Mouse (Mus musculus): ENCODE data around the gene Fgfr2. TPM values are rescaled to one million over a fixed set of nuclear protein-coding genes. Genes with fewer than 3 reads are reported as not detected.

Gene Fgfr2
- polyA plus RNA-seq, 1 experiment from 2014 or later, result 24.1 TPM

DNA sequence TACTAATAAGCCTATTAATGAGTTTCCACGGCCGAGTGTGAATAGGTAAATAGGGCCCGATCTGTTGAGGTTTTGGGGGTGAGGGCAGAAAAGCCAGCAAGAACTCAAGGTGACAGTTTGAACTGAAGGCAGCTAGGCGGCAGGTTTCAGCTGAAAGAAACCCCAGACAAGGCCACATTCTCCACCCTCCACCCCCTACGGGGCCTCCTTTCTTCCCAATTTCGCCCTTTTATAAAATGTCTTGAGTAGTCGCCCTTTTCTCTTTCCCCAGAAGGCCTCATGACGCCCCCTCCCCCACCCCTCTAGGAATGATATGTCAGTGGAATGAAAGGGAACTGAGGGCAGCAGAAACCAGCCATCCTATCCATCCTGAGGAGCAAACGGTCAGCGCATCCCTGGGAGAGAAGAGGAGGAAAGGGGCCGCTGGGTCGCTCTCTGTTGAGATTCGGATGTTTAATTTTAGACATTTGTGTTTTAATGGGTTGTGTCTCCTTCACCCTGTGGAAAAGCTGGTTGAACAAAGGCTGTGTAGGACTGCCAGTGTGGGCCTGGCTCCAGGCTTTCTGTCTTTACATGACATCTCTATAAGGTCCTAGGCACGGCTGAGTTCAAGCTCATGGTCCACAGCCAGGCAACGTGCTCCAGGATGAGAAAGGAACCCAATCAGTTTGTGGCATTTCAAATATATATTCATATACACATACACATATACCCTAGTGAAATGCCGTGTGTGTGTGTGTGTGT, 2853.9 kb downstream of the Fgfr2 start:
- Histone ChIP-seq H3K4me3 (ENCODE audit: low read length) (no peak overlapping the region), H3K9ac (ENCODE audit: low read depth, low read length) (no peak overlapping the region), H3K4me2 (ENCODE audit: low read length) (no peak overlapping the region), H3K36me3 (ENCODE audit: control insufficient read depth, insufficient read depth, low read length) (no peaks in the 10 kb centered on the region), H3K9me3 (ENCODE audit: control insufficient read depth, low read length) (no peaks in the 10 kb centered on the region), H3K4me1 (ENCODE audit: control insufficient read depth, insufficient read depth, low read depth, low read length) (peaks cover 5% of the 10 kb centered on the region), H3K27ac (ENCODE audit: low read depth, low read length) (no peak overlapping the region), H3K27me3 (replicated peaks; ENCODE audit: control insufficient read depth, insufficient read depth, low read length) (no peaks in the 10 kb centered on the region; the same call in 1 of the 2 replicates)
- WGBS, result 25% methylated on average over 16 of the region's 16 CpGs
- no peak for ATAC-seq

GRCm38 (mm10) chr7:130267099-130267498, 2856.1 kb downstream of the Fgfr2 start:
- no peak for ATAC-seq
- Histone ChIP-seq H3K36me3 (ENCODE audit: control insufficient read depth, insufficient read depth, low read length) (no peaks in the 10 kb centered on the region), H3K27me3 (replicated peaks; ENCODE audit: control insufficient read depth, insufficient read depth, low read length) (no peaks in the 10 kb centered on the region; the same call in 1 of the 2 replicates), H3K4me2 (ENCODE audit: low read length) (no peak overlapping the region), H3K4me3 (ENCODE audit: low read length) (no peak overlapping the region), H3K9ac (ENCODE audit: low read depth, low read length) (no peak overlapping the region), H3K9me3 (ENCODE audit: control insufficient read depth, low read length) (no peaks in the 10 kb centered on the region), H3K27ac (ENCODE audit: low read depth, low read length) (no peak overlapping the region), H3K4me1 (ENCODE audit: control insufficient read depth, insufficient read depth, low read depth, low read length) (peaks cover 22% of the 10 kb centered on the region)
- 38% methylated on average over 5 of the region's 5 CpGs for WGBS

DNA sequence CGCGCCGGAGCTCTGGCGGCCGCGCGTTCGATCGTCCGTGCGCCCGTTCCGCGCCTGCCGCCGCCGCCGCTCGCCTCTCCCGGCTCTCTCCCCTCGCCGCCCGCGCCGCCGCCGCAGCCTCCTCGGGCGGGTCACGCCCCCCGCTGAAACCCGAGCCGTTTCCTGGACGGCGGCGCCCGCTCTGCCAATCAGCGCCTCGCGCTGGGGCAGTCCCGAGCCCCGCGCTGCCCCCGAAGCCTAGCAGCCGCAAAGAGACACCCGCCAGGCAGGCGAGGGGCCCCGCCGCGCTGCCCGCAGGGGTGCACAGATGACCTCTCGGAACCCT, 2857.0 kb downstream of the Fgfr2 start:
- Histone ChIP-seq H3K4me3 (ENCODE audit: low read length) (peak overlapping the region; percentile 67), H3K9me3 (ENCODE audit: control insufficient read depth, low read length) (no peaks in the 10 kb centered on the region), H3K4me2 (ENCODE audit: low read length) (peak overlapping the region; percentile 96), H3K36me3 (ENCODE audit: control insufficient read depth, insufficient read depth, low read length) (no peaks in the 10 kb centered on the region), H3K9ac (ENCODE audit: low read depth, low read length) (peak overlapping the region; percentile 78), H3K4me1 (ENCODE audit: control insufficient read depth, insufficient read depth, low read depth, low read length) (peaks cover 32% of the 10 kb centered on the region), H3K27ac (ENCODE audit: low read depth, low read length) (peak overlapping the region; percentile 80), H3K27me3 (replicated peaks; ENCODE audit: control insufficient read depth, insufficient read depth, low read length) (no peaks in the 10 kb centered on the region; the same call in 1 of the 2 replicates)
- WGBS, result 0% methylated on average over 33 of the region's 52 CpGs
- ATAC-seq, result peak; percentile 64

GRCm38 (mm10) chr7:130265319-130266165, 2857.6 kb downstream of the Fgfr2 start:
- under 1% methylated on average over 56 of the region's 58 CpGs for WGBS
- Histone ChIP-seq H3K36me3 (ENCODE audit: control insufficient read depth, insufficient read depth, low read length) (no peaks in the 10 kb centered on the region), H3K4me1 (ENCODE audit: control insufficient read depth, insufficient read depth, low read depth, low read length) (peaks cover 36% of the 10 kb centered on the region), H3K27me3 (replicated peaks; ENCODE audit: control insufficient read depth, insufficient read depth, low read length) (no peaks in the 10 kb centered on the region; the same call in 1 of the 2 replicates), H3K4me2 (ENCODE audit: low read length) (peak overlapping the region; percentile 96), H3K4me3 (ENCODE audit: low read length) (peak overlapping the region; percentile 67), H3K27ac (ENCODE audit: low read depth, low read length) (peak overlapping the region; percentile 80), H3K9ac (ENCODE audit: low read depth, low read length) (peak overlapping the region; percentile 78), H3K9me3 (ENCODE audit: control insufficient read depth, low read length) (no peaks in the 10 kb centered on the region)
- peak; percentile 46 for ATAC-seq

DNA sequence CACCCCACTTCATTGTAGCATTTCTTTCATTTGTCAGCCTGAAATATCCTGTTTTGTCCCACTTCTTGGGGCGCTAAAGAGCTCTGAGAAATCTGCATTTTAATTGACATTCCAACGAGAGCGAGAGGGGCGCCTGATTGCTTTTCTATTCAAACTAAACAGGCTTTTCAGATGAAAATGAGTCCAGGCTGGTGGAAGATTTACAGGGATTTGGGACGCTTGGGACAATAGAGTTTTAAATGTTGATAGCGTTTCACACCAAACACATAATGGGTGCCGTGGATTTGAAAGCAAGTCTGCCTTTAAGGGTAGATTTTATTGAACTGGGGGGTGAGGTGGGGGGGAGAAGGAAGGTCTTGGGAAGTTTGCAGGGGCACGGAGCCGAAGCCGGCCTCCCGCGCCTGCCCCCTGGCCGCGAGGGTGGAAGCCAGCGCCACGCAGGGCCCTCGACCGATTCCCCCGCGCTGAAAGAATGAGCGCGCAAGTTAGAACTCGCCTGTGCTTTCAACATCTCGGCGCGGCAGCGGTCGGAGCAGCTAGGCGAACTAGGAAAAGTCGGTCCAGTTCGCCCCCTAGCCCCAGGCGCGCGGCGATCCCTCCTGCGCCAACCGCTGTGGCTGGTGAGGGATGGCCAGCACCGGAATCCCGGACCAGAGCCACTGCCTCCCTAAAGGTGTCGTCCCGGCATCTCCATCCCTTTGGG, 2858.4 kb downstream of the Fgfr2 start:
- peak overlapping the region; percentile 80 for H3K27ac ChIP-seq (ENCODE audit: low read depth, low read length)
- no peaks in the 10 kb centered on the region for H3K9me3 ChIP-seq (ENCODE audit: control insufficient read depth, low read length)
- no peaks in the 10 kb centered on the region for H3K36me3 ChIP-seq (ENCODE audit: control insufficient read depth, insufficient read depth, low read length)
- peak overlapping the region; percentile 78 for H3K9ac ChIP-seq (ENCODE audit: low read depth, low read length)
- under 1% methylated on average over 41 of the region's 41 CpGs for WGBS
- ATAC-seq, result peak; percentile 55
- peak overlapping the region; percentile 67 for H3K4me3 ChIP-seq (ENCODE audit: low read length)
- peaks cover 39% of the 10 kb centered on the region for H3K4me1 ChIP-seq (ENCODE audit: control insufficient read depth, insufficient read depth, low read depth, low read length)
- H3K27me3 ChIP-seq (replicated peaks; ENCODE audit: control insufficient read depth, insufficient read depth, low read length), result no peaks in the 10 kb centered on the region
- peak overlapping the region; percentile 96 for H3K4me2 ChIP-seq (ENCODE audit: low read length)

DNA sequence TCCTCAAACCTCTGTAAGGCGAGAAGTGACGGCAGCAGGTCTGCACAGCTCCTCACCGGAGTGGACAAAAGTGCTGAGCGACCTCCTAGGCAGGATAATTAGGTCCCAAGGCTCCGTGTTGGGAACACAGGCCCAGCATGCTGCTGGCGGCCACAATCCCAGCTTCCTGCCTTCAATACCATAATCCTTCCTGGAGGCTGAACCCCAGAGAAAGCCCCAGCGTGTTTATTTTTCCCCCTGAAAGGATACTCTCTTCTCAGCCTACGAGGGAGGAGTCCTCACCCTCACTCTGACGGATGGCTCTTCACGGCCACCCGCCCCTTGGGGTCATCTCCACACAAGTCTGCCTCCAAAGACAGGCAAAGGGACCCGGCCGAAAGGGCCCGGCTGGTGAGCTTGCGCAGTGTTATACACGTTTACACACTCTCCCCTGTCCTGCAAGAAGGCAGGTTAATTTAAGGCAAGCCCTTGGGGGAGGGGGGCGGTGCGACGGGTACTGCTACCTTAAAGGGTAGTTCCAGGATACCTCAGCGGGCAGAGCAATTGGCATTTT, 2859.3 kb downstream of the Fgfr2 start:
- WGBS, result 2% methylated on average over 20 of the region's 20 CpGs

GRCm38 (mm10) chr7:130263233-130263594, 2859.9 kb downstream of the Fgfr2 start:
- Histone ChIP-seq H3K4me1 (ENCODE audit: control insufficient read depth, insufficient read depth, low read depth, low read length) (peaks cover 50% of the 10 kb centered on the region), H3K27me3 (replicated peaks; ENCODE audit: control insufficient read depth, insufficient read depth, low read length) (no peaks in the 10 kb centered on the region), H3K36me3 (ENCODE audit: control insufficient read depth, insufficient read depth, low read length) (no peaks in the 10 kb centered on the region), H3K4me2 (ENCODE audit: low read length) (peak overlapping the region; percentile 96), H3K4me3 (ENCODE audit: low read length) (peak overlapping the region; percentile 67), H3K9ac (ENCODE audit: low read depth, low read length) (peak overlapping the region; percentile 78), H3K27ac (ENCODE audit: low read depth, low read length) (peak overlapping the region; percentile 19; the same call in 1 of the 2 replicates), H3K9me3 (ENCODE audit: control insufficient read depth, low read length) (no peaks in the 10 kb centered on the region)
- WGBS, result 22% methylated on average over 4 of the region's 4 CpGs
- ATAC-seq, result no peak

More for the DNA sequence above, 2859.3 kb downstream of the Fgfr2 start:
- Histone ChIP-seq H3K4me3 (ENCODE audit: low read length) (peak overlapping the region; percentile 67), H3K27ac (ENCODE audit: low read depth, low read length) (peak overlapping the region; percentile 19), H3K9me3 (ENCODE audit: control insufficient read depth, low read length) (no peaks in the 10 kb centered on the region), H3K36me3 (ENCODE audit: control insufficient read depth, insufficient read depth, low read length) (no peaks in the 10 kb centered on the region), H3K4me1 (ENCODE audit: control insufficient read depth, insufficient read depth, low read depth, low read length) (peaks cover 43% of the 10 kb centered on the region), H3K4me2 (ENCODE audit: low read length) (peak overlapping the region; percentile 96), H3K27me3 (replicated peaks; ENCODE audit: control insufficient read depth, insufficient read depth, low read length) (no peaks in the 10 kb centered on the region), H3K9ac (ENCODE audit: low read depth, low read length) (peak overlapping the region; percentile 78)
- no peak for ATAC-seq

GRCm38 (mm10) chr7:130262528-130263232, 2860.5 kb downstream of the Fgfr2 start:
- ATAC-seq, result no peak
- H3K4me2 ChIP-seq (ENCODE audit: low read length), result peak overlapping the region; percentile 96
- 19% methylated on average over 17 of the region's 17 CpGs for WGBS
- peak overlapping the region; percentile 67 for H3K4me3 ChIP-seq (ENCODE audit: low read length)
- no peaks in the 10 kb centered on the region for H3K9me3 ChIP-seq (ENCODE audit: control insufficient read depth, low read length)
- no peaks in the 10 kb centered on the region for H3K27me3 ChIP-seq (replicated peaks; ENCODE audit: control insufficient read depth, insufficient read depth, low read length)
- H3K9ac ChIP-seq (ENCODE audit: low read depth, low read length), result peak overlapping the region; percentile 46
- no peaks in the 10 kb centered on the region for H3K36me3 ChIP-seq (ENCODE audit: control insufficient read depth, insufficient read depth, low read length)
- peaks cover 52% of the 10 kb centered on the region for H3K4me1 ChIP-seq (ENCODE audit: control insufficient read depth, insufficient read depth, low read depth, low read length)
- H3K27ac ChIP-seq (ENCODE audit: low read depth, low read length), result peak overlapping the region; percentile 55
